Mouse (Mus musculus) lung, postnatal 0 days (tissue): ENCODE data around the gene Arid5b. TPM values are rescaled to one million over a fixed set of nuclear protein-coding genes. Genes with fewer than 3 reads are reported as not detected.
A peak's percentile ranks its signal among the peaks of the same experiment; 100 is the strongest.

Source experiments
- ATAC-seq: fragments of 200-750 bp; cut with Nextera tagmentation; 2 replicates; pipeline ENCODE4 v1.8.0; 2017; ENCODE audit warnings: moderate library complexity
- DNase-seq: peaks from one replicate; pipeline ENCODE4 v3.0.0-alpha.2; 2016; ENCODE audit warnings: low spot score
- H3K27ac ChIP-seq: fragments of 300-500 bp; sonication (generic); 2 replicates; pipeline ENCODE4 v1.5.1; 2014; ENCODE audit warnings: antibody characterized with exemption, mild to moderate bottlenecking, low read length, mixed read lengths
- H3K27me3 ChIP-seq: fragments of 300-500 bp; sonication (generic); replicated peaks from 2 replicates; pipeline ENCODE4 v1.6.1; 2014; ENCODE audit warnings: low read length, mixed read lengths; ENCODE audit not compliant: insufficient read depth
- H3K36me3 ChIP-seq: fragments of 300-500 bp; sonication (generic); 2 replicates; pipeline ENCODE4 v1.6.1; 2014; ENCODE audit warnings: low read length, mixed read lengths; ENCODE audit not compliant: insufficient read depth
- H3K4me1 ChIP-seq: fragments of 300-500 bp; sonication (generic); 2 replicates; pipeline ENCODE4 v1.6.1; 2014; ENCODE audit warnings: antibody characterized with exemption, low read depth, low read length, mixed read lengths; ENCODE audit not compliant: insufficient read depth
- H3K4me2 ChIP-seq: fragments of 300-500 bp; sonication (generic); replicated peaks from 2 replicates; pipeline ENCODE4 v1.6.1; 2014; ENCODE audit warnings: low read depth, mild to moderate bottlenecking, low read length, moderate library complexity, mixed read lengths
- H3K4me3 ChIP-seq: fragments of 300-500 bp; sonication (generic); 2 replicates; pipeline ENCODE4 v1.5.1; 2014; ENCODE audit warnings: low read depth, low read length
- H3K9ac ChIP-seq: fragments of 300-500 bp; sonication (generic); replicated peaks from 2 replicates; pipeline ENCODE4 v1.6.1; 2014; ENCODE audit warnings: low read depth, mild to moderate bottlenecking
- H3K9me3 ChIP-seq: fragments of 300-500 bp; sonication (generic); 2 replicates; pipeline ENCODE4 v1.6.1; 2016; ENCODE audit warnings: low read length, mixed read lengths
- CTCF ChIP-seq: IDR thresholded peaks from 2 replicates; pipeline ENCODE4 v1.5.1; 2016; ENCODE audit warnings: antibody characterized with exemption, mild to moderate bottlenecking
- EP300 ChIP-seq: IDR thresholded peaks from 2 replicates; pipeline ENCODE4 v1.6.1; 2016; ENCODE audit warnings: antibody characterized with exemption, mild to moderate bottlenecking, control low read depth
- WGBS: fragments of 180-500 bp; shearing (Covaris S2); extraction: QIAGEN DNeasy Blood & Tissue Kit; methylation state at CpG from one replicate; pipeline ENCODE4 v1.1.7; 2014; 5-methylcytosine and 5-hydroxymethylcytosine counted together
- polyA plus RNA-seq: library from polyadenylated mRNA; unstranded; fragments of >200 nt; fragmentation: Nextera tagmentation; extraction: Ambion mirVana; gene quantifications from 2 replicates; pipeline ENCODE4 v1.2.1, GENCODE M21; 2015

Arid5b gene
- polyA plus RNA-seq, 1 experiment from 2014 or later: 42.8 TPM

GRCm38 (mm10) chr10:68249355-68249782 is 29.2 kb downstream of the Arid5b start:
- Histone ChIP-seq H3K36me3 (no peaks in the 10 kb centered on the region), H3K27me3 (no peaks in the 10 kb centered on the region), H3K27ac (0 out of 2 replicates have a peak overlapping the region, but pooled peaks have one; percentile 38), H3K9me3 (no peaks in the 10 kb centered on the region), H3K4me1 (peaks cover 7% of the 10 kb centered on the region; the same call in 1 of the 2 replicates), H3K4me2 (no peak overlapping the region), H3K4me3 (no peak overlapping the region), H3K9ac (no peak overlapping the region)
- 51% methylated on average over 6 of the region's 6 CpGs for WGBS
- DNase-seq (no peak), ATAC-seq (no peak)
- TF ChIP-seq EP300 (no peak), CTCF (no peak)

- Histone ChIP-seq H3K4me3 (no peak overlapping the region), H3K36me3 (no peaks in the 10 kb centered on the region), H3K27ac (peak overlapping the region; percentile 58), H3K4me2 (peak overlapping the region; percentile 8), H3K9me3 (no peaks in the 10 kb centered on the region), H3K27me3 (no peaks in the 10 kb centered on the region), H3K9ac (no peak overlapping the region), H3K4me1 (peaks cover 7% of the 10 kb centered on the region; the same call in 1 of the 2 replicates)
- TF ChIP-seq CTCF: no peak
- no peak; the same call in none of the 2 replicates for TF ChIP-seq EP300
- DNase-seq (peak; percentile 84), ATAC-seq (peak; percentile 83)
- WGBS: 14% methylated on average over 9 of the region's 9 CpGs
Measured at GRCm38 (mm10) chr10:68248281-68249015, 30.1 kb downstream of the Arid5b start.

GRCm38 (mm10) chr10:68247490-68248280 is 30.9 kb downstream of the Arid5b start:
- Histone ChIP-seq H3K9ac (no peak overlapping the region), H3K27ac (peak overlapping the region; percentile 52), H3K9me3 (no peaks in the 10 kb centered on the region), H3K4me1 (peaks cover 7% of the 10 kb centered on the region; the same call in 1 of the 2 replicates), H3K36me3 (no peaks in the 10 kb centered on the region), H3K4me3 (no peak overlapping the region), H3K4me2 (no peak overlapping the region; the same call in 1 of the 2 replicates), H3K27me3 (no peaks in the 10 kb centered on the region)
- ATAC-seq (peak; percentile 78), DNase-seq (peak; percentile 72)
- TF ChIP-seq CTCF (no peak), EP300 (peak; percentile 50; the same call in 1 of the 2 replicates)
- 47% methylated on average over 4 of the region's 4 CpGs for WGBS

- Histone ChIP-seq H3K4me3 (no peak overlapping the region), H3K9me3 (no peaks in the 10 kb centered on the region), H3K36me3 (no peaks in the 10 kb centered on the region), H3K4me2 (no peak overlapping the region), H3K27me3 (no peaks in the 10 kb centered on the region), H3K27ac (peak overlapping the region; percentile 52; the same call in 1 of the 2 replicates), H3K4me1 (peaks cover 7% of the 10 kb centered on the region; the same call in 1 of the 2 replicates), H3K9ac (no peak overlapping the region)
- no peak for DNase-seq
- ATAC-seq: no peak
- WGBS: 53% methylated on average over 7 of the region's 7 CpGs
- TF ChIP-seq EP300 (no peak), CTCF (no peak)
Measured at GRCm38 (mm10) chr10:68246603-68247247, 31.8 kb downstream of the Arid5b start.

GRCm38 (mm10) chr10:68240804-68241485 is 37.6 kb downstream of the Arid5b start:
- ATAC-seq: peak; percentile 52
- Histone ChIP-seq H3K9ac (no peak overlapping the region), H3K4me1 (peaks cover 10% of the 10 kb centered on the region; the same call in 1 of the 2 replicates), H3K4me3 (no peak overlapping the region), H3K36me3 (no peaks in the 10 kb centered on the region), H3K27me3 (no peaks in the 10 kb centered on the region), H3K9me3 (no peaks in the 10 kb centered on the region), H3K4me2 (no peak overlapping the region), H3K27ac (peak overlapping the region; percentile 78)
- DNase-seq: peak; percentile 57
- 56% methylated on average over 13 of the region's 13 CpGs for WGBS
- TF ChIP-seq CTCF (no peak), EP300 (no peak)
